Mouse (Mus musculus): ENCODE data around the gene Dytn. TPM values are rescaled to one million over a fixed set of nuclear protein-coding genes. Genes with fewer than 3 reads are reported as not detected.
A peak's percentile ranks its signal among the peaks of the same experiment; 100 is the strongest.

Gene Dytn
- not detected in 2 replicates for polyA plus RNA-seq (2015; fragmentation: Nextera tagmentation; extraction: Ambion mirVana)

DNA sequence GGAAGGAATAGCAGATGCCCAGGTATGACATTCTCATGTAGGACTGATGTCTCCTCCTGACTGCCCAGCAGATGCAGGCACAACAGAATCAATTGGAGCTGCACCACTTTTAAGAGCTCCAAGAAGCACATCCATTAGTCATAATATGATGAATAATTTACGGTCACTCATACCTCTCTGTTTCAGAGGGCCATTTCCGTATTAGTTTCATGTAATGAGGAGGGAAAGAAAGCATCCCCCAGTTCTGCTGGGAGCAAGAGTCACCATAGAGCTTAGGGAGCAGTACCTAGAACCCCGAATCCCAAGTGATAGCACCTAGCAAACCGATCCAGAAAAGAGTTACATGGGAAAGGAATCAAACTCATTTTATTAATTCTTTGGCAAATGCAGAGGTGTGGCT lies at the start of gene Dytn:
Gene Dytn (minus strand): TSS at position 101 of the 400 bp plus-strand sequence.
- Histone ChIP-seq H3K27me3 (ENCODE audit: insufficient read depth, low read length) (no peaks in the 10 kb centered on the region), H3K36me3 (ENCODE audit: insufficient read depth, low read length) (no peaks in the 10 kb centered on the region), H3K9ac (replicated peaks; ENCODE audit: low read length) (no peak within 1 kb of the TSS), H3K4me2 (replicated peaks; ENCODE audit: low read depth, low read length) (no peak within 1 kb of the TSS), H3K4me1 (ENCODE audit: insufficient read depth, low read length) (no peaks in the 10 kb centered on the region), H3K27ac (ENCODE audit: low read length) (no peak within 1 kb of the TSS), H3K4me3 (ENCODE audit: low read length) (no peak within 1 kb of the TSS), H3K9me3 (ENCODE audit: low read length) (no peaks in the 10 kb centered on the region)
- ATAC-seq (ENCODE audit: low FRiP score, low TSS enrichment) = no peak
- 85% methylated on average over 4 of the region's 4 CpGs for WGBS

DNA sequence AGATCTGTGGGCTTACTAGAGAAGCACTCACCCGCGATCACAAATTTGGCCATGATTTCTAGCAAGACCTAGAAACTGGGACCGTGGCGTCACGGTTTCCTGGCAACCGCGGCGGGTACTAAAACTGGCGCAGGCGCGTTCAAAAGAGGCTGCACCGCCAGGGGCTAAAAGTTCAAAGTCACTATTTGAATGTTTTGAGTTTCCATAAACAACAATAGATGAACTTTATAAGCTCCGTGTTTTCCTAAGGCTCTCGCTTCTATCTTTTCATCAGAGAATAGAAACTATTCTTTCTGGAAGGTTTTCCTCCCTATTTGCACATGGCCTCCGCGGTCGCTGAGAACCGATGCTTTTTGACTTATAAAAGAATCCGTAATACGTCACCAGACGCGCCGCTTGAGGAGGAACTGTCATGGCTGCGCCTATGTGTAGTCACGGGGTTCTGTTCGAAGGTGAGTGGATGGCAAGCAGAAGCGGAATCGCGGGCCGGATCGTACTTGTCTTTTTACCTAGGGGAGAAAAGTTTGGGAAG lies 43.6 kb upstream of the Dytn start, which contains the start of the genes Mdh1b and Fastkd2:
Gene Mdh1b (minus strand): TSS at position 79 of the 532 bp plus-strand sequence.
Gene Fastkd2 (plus strand): TSS at position 375 of the 532 bp plus-strand sequence.
- WGBS = under 1% methylated on average over 31 of the region's 31 CpGs
- H3K27ac ChIP-seq (ENCODE audit: low read length) = no peak within 1 kb of the TSS
- 0 out of 2 replicates have a peak, but pooled peaks cover 3% of the 10 kb centered on the region for H3K27me3 ChIP-seq (ENCODE audit: insufficient read depth, low read length)
- H3K4me2 ChIP-seq (replicated peaks; ENCODE audit: low read depth, low read length) = peak within 1 kb of the TSS; percentile 53
- H3K9me3 ChIP-seq (ENCODE audit: low read length) = no peaks in the 10 kb centered on the region
- H3K36me3 ChIP-seq (ENCODE audit: insufficient read depth, low read length) = no peaks in the 10 kb centered on the region
- H3K4me1 ChIP-seq (ENCODE audit: insufficient read depth, low read length) = peaks cover 21% of the 10 kb centered on the region
- H3K9ac ChIP-seq (replicated peaks; ENCODE audit: low read length) = peak within 1 kb of the TSS; percentile 79
- peak; percentile 96; the same call in 1 of the 2 replicates for ATAC-seq (ENCODE audit: low FRiP score, low TSS enrichment)
- peak within 1 kb of the TSS; percentile 88 for H3K4me3 ChIP-seq (ENCODE audit: low read length)

DNA sequence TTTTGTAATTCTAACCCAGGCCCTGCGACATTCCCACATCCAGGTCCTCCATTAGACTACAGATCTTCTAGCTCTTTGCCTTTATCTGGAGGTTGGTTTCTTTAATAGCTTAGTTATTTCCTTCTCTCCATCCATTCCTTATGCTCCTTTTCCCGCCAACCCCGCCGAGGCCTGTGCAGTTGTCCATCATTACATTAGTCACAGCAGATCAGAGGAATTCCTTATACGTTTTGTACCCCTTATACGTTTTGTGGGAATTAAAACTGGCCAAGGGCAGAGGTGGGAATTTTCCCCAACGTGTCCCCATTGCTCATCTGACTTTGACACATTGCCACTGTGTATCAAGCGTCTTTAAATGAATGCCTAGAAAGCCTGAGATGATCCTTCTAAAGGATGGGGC lies 43.1 kb upstream of the Dytn start:
- Histone ChIP-seq H3K4me3 (ENCODE audit: low read length) (peak overlapping the region; percentile 88), H3K9me3 (ENCODE audit: low read length) (no peaks in the 10 kb centered on the region), H3K4me1 (ENCODE audit: insufficient read depth, low read length) (peaks cover 21% of the 10 kb centered on the region), H3K9ac (replicated peaks; ENCODE audit: low read length) (peak overlapping the region; percentile 79), H3K36me3 (ENCODE audit: insufficient read depth, low read length) (no peaks in the 10 kb centered on the region), H3K27ac (ENCODE audit: low read length) (no peak overlapping the region), H3K27me3 (ENCODE audit: insufficient read depth, low read length) (0 out of 2 replicates have a peak, but pooled peaks cover 3% of the 10 kb centered on the region), H3K4me2 (replicated peaks; ENCODE audit: low read depth, low read length) (peak overlapping the region; percentile 53)
- ATAC-seq (ENCODE audit: low FRiP score, low TSS enrichment) = 0 out of 2 replicates have a peak, but pooled peaks have one; percentile 11
- 53% methylated on average over 8 of the region's 8 CpGs for WGBS

DNA sequence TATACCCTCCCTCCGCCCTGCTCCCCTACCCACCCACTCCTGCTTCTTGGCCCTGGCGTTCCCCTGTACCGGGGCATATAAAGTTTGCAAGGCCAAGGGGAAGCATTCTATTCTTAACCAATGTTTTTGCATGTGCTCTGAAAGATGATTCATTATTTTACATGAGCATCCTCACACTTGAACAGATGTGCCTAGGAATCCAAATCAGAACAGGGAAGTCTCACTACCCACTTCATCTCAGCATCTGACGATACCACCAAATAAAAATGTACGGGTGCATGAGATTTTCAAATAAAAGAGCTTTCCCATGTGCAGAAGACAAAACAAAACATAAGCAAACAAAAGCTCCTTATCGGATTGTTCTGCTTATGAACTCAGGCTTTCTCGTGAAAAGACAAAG lies 33.4 kb upstream of the Dytn start:
- no peak overlapping the region for H3K4me3 ChIP-seq (ENCODE audit: low read length)
- H3K9ac ChIP-seq (replicated peaks; ENCODE audit: low read length) = no peak overlapping the region
- H3K4me2 ChIP-seq (replicated peaks; ENCODE audit: low read depth, low read length) = no peak overlapping the region
- no peak overlapping the region for H3K27ac ChIP-seq (ENCODE audit: low read length)
- ATAC-seq (ENCODE audit: low FRiP score, low TSS enrichment) = no peak
- no peaks in the 10 kb centered on the region for H3K4me1 ChIP-seq (ENCODE audit: insufficient read depth, low read length)
- no peaks in the 10 kb centered on the region for H3K36me3 ChIP-seq (ENCODE audit: insufficient read depth, low read length)
- H3K9me3 ChIP-seq (ENCODE audit: low read length) = no peaks in the 10 kb centered on the region
- 82% methylated on average over 7 of the region's 7 CpGs for WGBS
- no peaks in the 10 kb centered on the region for H3K27me3 ChIP-seq (ENCODE audit: insufficient read depth, low read length)

DNA sequence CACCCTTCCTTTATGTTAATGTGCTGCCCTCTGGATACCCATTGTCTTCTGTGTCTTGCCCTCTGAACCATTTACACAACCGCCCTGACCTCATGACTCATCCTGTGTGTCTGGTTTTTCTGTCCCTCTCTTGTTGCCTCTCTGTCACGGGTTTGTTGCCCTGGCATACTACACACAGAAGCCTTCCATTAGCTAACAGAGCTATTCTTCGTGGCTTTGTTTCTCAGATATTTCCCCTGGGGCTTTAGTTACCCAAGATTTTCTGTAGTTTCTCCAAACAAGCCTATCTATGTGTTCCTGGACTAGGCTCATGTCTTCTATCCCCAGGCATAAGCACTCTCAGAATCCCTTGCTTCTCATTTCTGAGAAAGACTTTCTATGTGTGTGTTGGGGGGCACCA lies 22.1 kb upstream of the Dytn start:
- WGBS = 71% methylated on average over 3 of the region's 3 CpGs
- Histone ChIP-seq H3K36me3 (ENCODE audit: insufficient read depth, low read length) (no peaks in the 10 kb centered on the region), H3K27me3 (ENCODE audit: insufficient read depth, low read length) (no peaks in the 10 kb centered on the region), H3K9me3 (ENCODE audit: low read length) (no peaks in the 10 kb centered on the region), H3K4me1 (ENCODE audit: insufficient read depth, low read length) (no peaks in the 10 kb centered on the region; the same call in 1 of the 2 replicates), H3K4me3 (ENCODE audit: low read length) (no peak overlapping the region), H3K9ac (replicated peaks; ENCODE audit: low read length) (no peak overlapping the region), H3K27ac (ENCODE audit: low read length) (no peak overlapping the region), H3K4me2 (replicated peaks; ENCODE audit: low read depth, low read length) (no peak overlapping the region)
- no peak for ATAC-seq (ENCODE audit: low FRiP score, low TSS enrichment)

DNA sequence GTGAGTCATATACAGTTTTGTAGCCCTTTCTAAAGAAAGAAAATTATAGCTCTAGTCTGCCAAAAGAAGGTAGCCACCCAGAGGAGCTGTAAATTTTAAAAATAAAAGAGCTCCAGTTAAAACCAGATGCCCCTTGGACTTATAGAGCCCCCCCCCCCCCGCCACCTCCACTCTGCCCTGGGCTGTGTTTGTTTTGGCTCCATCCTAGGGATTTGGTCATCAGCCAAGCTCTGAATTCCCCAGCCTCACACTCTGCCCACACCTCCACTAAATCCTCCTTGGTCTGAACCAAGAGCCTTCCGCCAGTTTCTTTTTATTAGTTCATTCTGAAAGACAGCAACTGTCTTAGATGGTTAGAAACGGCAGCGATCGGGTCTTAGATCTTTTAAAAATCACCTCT lies 19.0 kb upstream of the Dytn start:
- Histone ChIP-seq H3K27me3 (ENCODE audit: insufficient read depth, low read length) (no peaks in the 10 kb centered on the region), H3K9me3 (ENCODE audit: low read length) (no peaks in the 10 kb centered on the region), H3K9ac (replicated peaks; ENCODE audit: low read length) (no peak overlapping the region), H3K27ac (ENCODE audit: low read length) (no peak overlapping the region), H3K4me3 (ENCODE audit: low read length) (no peak overlapping the region), H3K4me1 (ENCODE audit: insufficient read depth, low read length) (no peaks in the 10 kb centered on the region; the same call in 1 of the 2 replicates), H3K36me3 (ENCODE audit: insufficient read depth, low read length) (no peaks in the 10 kb centered on the region), H3K4me2 (replicated peaks; ENCODE audit: low read depth, low read length) (no peak overlapping the region)
- ATAC-seq (ENCODE audit: low FRiP score, low TSS enrichment) = no peak
- WGBS = 46% methylated on average over 5 of the region's 5 CpGs

DNA sequence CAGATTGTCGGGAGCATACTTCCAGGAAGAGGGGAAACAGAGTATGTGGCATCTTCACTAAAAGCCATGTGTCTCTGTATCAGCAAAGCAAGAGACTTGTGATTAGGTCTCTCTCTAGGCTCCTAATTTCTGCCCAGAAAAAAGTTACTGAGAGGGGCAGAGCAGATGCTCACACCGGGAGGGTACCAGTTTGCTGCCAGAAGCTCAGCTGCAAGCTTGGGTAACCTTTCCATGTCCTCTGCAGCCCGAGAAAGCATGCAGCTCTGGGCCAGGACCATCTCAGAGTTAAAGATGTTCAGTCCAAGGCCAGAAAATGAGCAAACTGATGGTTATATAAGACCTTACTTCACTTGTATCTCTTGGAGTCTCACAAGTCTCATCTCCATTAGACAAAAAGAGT lies 10.1 kb upstream of the Dytn start:
- Histone ChIP-seq H3K9me3 (ENCODE audit: low read length) (no peaks in the 10 kb centered on the region), H3K4me1 (ENCODE audit: insufficient read depth, low read length) (no peaks in the 10 kb centered on the region), H3K27me3 (ENCODE audit: insufficient read depth, low read length) (no peaks in the 10 kb centered on the region), H3K27ac (ENCODE audit: low read length) (no peak overlapping the region), H3K4me2 (replicated peaks; ENCODE audit: low read depth, low read length) (no peak overlapping the region), H3K4me3 (ENCODE audit: low read length) (no peak overlapping the region), H3K9ac (replicated peaks; ENCODE audit: low read length) (no peak overlapping the region), H3K36me3 (ENCODE audit: insufficient read depth, low read length) (no peaks in the 10 kb centered on the region)
- no peak for ATAC-seq (ENCODE audit: low FRiP score, low TSS enrichment)
- 79% methylated on average over 3 of the region's 3 CpGs for WGBS

DNA sequence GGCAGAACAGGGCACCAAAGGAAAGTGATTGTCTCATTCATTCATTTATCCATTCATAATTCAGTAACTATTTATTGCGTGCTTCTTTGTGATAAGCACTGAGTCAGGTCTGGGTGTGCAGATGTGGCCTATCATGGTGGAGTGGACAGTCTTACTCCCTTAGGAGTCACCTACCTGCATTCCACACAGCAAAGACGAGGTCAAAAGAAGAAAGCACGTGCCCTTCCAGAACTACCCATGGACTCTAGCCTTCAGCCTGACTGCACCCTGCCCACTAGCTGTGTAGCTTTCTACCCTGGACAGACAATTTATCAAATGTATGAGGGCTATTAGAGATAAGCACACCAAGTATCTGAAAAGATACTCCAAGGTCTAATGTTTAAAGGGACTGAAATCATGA lies 10.8 kb downstream of the Dytn start:
- WGBS = 82% methylated on average over 3 of the region's 3 CpGs
- Histone ChIP-seq H3K27me3 (ENCODE audit: insufficient read depth, low read length) (no peaks in the 10 kb centered on the region), H3K27ac (ENCODE audit: low read length) (no peak overlapping the region), H3K4me3 (ENCODE audit: low read length) (no peak overlapping the region), H3K9ac (replicated peaks; ENCODE audit: low read length) (no peak overlapping the region), H3K36me3 (ENCODE audit: insufficient read depth, low read length) (no peaks in the 10 kb centered on the region), H3K4me2 (replicated peaks; ENCODE audit: low read depth, low read length) (no peak overlapping the region), H3K9me3 (ENCODE audit: low read length) (no peaks in the 10 kb centered on the region), H3K4me1 (ENCODE audit: insufficient read depth, low read length) (no peaks in the 10 kb centered on the region)
- no peak for ATAC-seq (ENCODE audit: low FRiP score, low TSS enrichment)

DNA sequence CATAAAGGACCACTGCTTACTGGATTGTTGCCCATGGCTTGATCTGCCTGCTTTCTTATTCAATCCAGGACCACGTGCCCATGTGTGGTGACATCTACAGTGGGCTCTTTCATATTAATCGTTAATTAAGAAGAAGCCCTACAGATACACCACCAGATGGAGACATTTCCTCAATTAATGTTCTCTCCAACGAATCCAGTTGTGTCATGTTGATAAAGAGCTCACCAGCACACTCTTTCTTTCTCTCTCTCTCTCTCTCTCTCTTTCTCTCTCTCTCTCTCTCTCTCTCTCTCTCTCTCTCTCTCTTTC lies 17.9 kb downstream of the Dytn start:
- Histone ChIP-seq H3K9me3 (ENCODE audit: low read length) (no peaks in the 10 kb centered on the region), H3K27ac (ENCODE audit: low read length) (no peak overlapping the region), H3K36me3 (ENCODE audit: insufficient read depth, low read length) (no peaks in the 10 kb centered on the region), H3K4me2 (replicated peaks; ENCODE audit: low read depth, low read length) (peak overlapping the region; percentile 27; the same call in 1 of the 2 replicates), H3K27me3 (ENCODE audit: insufficient read depth, low read length) (peaks cover 11% of the 10 kb centered on the region), H3K4me1 (ENCODE audit: insufficient read depth, low read length) (0 out of 2 replicates have a peak, but pooled peaks cover 4% of the 10 kb centered on the region), H3K9ac (replicated peaks; ENCODE audit: low read length) (no peak overlapping the region), H3K4me3 (ENCODE audit: low read length) (no peak overlapping the region)
- peak; percentile 73; the same call in 1 of the 2 replicates for ATAC-seq (ENCODE audit: low FRiP score, low TSS enrichment)
- WGBS = 5% methylated on average over 3 of the region's 3 CpGs

DNA sequence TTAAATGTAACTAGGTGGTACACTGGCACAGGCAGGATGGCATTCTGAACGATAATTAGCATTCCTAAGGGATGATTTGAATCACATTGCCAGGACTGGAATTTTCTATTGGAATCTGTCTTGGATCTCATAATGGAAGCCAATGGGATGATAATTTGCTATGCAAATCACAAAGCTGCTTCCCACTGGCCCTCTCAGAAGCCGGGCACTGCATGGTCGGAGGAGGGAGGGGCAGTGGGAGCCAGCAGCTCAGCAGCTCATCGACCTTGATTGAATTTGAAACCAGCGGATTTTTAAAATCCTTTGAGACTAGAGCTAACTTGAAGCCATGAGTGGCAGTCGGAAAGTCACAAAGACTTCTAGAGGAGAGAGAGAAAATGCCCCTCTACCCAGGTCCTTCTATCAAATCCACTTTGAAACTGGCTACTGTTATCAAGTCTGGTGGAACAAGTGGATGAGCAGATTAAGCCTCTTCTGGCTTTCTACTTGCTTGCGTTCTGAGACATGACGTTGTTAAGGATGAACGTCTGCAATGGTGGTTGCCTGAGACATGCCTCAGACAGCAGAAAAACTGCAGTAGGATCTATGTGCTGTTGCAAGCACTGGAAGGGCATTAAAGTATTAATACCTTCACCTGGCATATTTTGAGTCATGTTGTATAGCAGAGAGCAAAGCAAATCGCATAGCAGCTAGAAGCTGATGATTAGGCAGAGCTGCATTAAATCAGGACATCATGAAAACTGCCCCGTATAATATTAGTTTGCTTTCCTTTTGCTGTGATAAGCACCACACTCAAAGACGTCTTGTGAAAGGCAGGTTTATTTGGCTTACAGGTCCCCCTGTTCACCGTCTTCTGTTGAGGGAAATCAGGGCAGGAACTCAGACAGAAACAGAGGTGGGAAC lies 18.5 kb downstream of the Dytn start:
- H3K36me3 ChIP-seq (ENCODE audit: insufficient read depth, low read length) = no peaks in the 10 kb centered on the region
- H3K4me1 ChIP-seq (ENCODE audit: insufficient read depth, low read length) = 0 out of 2 replicates have a peak, but pooled peaks cover 4% of the 10 kb centered on the region
- peaks cover 11% of the 10 kb centered on the region for H3K27me3 ChIP-seq (ENCODE audit: insufficient read depth, low read length)
- no peak overlapping the region for H3K4me3 ChIP-seq (ENCODE audit: low read length)
- no peak for ATAC-seq (ENCODE audit: low FRiP score, low TSS enrichment)
- WGBS = 32% methylated on average over 13 of the region's 13 CpGs
- H3K4me2 ChIP-seq (replicated peaks; ENCODE audit: low read depth, low read length) = peak overlapping the region; percentile 27; the same call in 1 of the 2 replicates
- no peaks in the 10 kb centered on the region for H3K9me3 ChIP-seq (ENCODE audit: low read length)
- H3K9ac ChIP-seq (replicated peaks; ENCODE audit: low read length) = no peak overlapping the region
- H3K27ac ChIP-seq (ENCODE audit: low read length) = no peak overlapping the region

Data from kidney, embryonic 16.5 days (tissue).